Mouse (Mus musculus): ENCODE results near the gene Klk1b16. TPM values are rescaled to one million over a fixed set of nuclear protein-coding genes. Genes with fewer than 3 reads are reported as not detected.

Klk1b16 gene
- polyA plus RNA-seq, 1 experiment from 2014 or later, result not detected

Other genes with a start within 250 kb of the Klk1b16 start
- gene Klk15, start 203.0 kb upstream of the Klk1b16 start, polyA plus RNA-seq (2014; fragmentation: Nextera tagmentation; extraction: Ambion mirVana), result not detected in 2 replicates
- not detected in 2 replicates for gene Klk1b8, start 186.1 kb upstream of the Klk1b16 start, polyA plus RNA-seq (2014; fragmentation: Nextera tagmentation; extraction: Ambion mirVana)
- gene Klk1b1, start 170.0 kb upstream of the Klk1b16 start, polyA plus RNA-seq (2014; fragmentation: Nextera tagmentation; extraction: Ambion mirVana), result not detected in 2 replicates
- not detected in 2 replicates for gene Klk1b9, start 160.7 kb upstream of the Klk1b16 start, polyA plus RNA-seq (2014; fragmentation: Nextera tagmentation; extraction: Ambion mirVana)
- gene Klk1b11, start 140.9 kb upstream of the Klk1b16 start, polyA plus RNA-seq (2014; fragmentation: Nextera tagmentation; extraction: Ambion mirVana), result not detected in 2 replicates
- gene Klk1b26, start 124.6 kb upstream of the Klk1b16 start, polyA plus RNA-seq (2014; fragmentation: Nextera tagmentation; extraction: Ambion mirVana), result not detected in 2 replicates
- not detected in 2 replicates for gene Klk1b27, start 84.5 kb upstream of the Klk1b16 start, polyA plus RNA-seq (2014; fragmentation: Nextera tagmentation; extraction: Ambion mirVana)
- gene Klk1b21, start 34.4 kb upstream of the Klk1b16 start, polyA plus RNA-seq (2014; fragmentation: Nextera tagmentation; extraction: Ambion mirVana), result not detected in 2 replicates
- gene Klk1b22, start 24.1 kb upstream of the Klk1b16 start, polyA plus RNA-seq (2014; fragmentation: Nextera tagmentation; extraction: Ambion mirVana), result not detected in 2 replicates
- not detected in 2 replicates for gene Klk1b24, start 51.5 kb downstream of the Klk1b16 start, polyA plus RNA-seq (2014; fragmentation: Nextera tagmentation; extraction: Ambion mirVana)
- not detected in 2 replicates for gene Klk1b3, start 61.4 kb downstream of the Klk1b16 start, polyA plus RNA-seq (2014; fragmentation: Nextera tagmentation; extraction: Ambion mirVana)
- gene Klk1b4, start 70.7 kb downstream of the Klk1b16 start, polyA plus RNA-seq (2014; fragmentation: Nextera tagmentation; extraction: Ambion mirVana), result not detected in 2 replicates
- gene Klk1b5, start 79.2 kb downstream of the Klk1b16 start, polyA plus RNA-seq (2014; fragmentation: Nextera tagmentation; extraction: Ambion mirVana), result not detected in 2 replicates
- not detected in 2 replicates for gene Klk1, start 88.6 kb downstream of the Klk1b16 start, polyA plus RNA-seq (2014; fragmentation: Nextera tagmentation; extraction: Ambion mirVana)
- gene Gm36864, start 99.4 kb downstream of the Klk1b16 start, polyA plus RNA-seq (2014; fragmentation: Nextera tagmentation; extraction: Ambion mirVana), result not detected in 2 replicates
- gene 1700028J19Rik, start 109.9 kb downstream of the Klk1b16 start, polyA plus RNA-seq (2014; fragmentation: Nextera tagmentation; extraction: Ambion mirVana), result 1.1 and 1.6 TPM in 2 replicates
- 54.8 and 62.7 TPM in 2 replicates for gene 2410002F23Rik, start 110.0 kb downstream of the Klk1b16 start, polyA plus RNA-seq (2014; fragmentation: Nextera tagmentation; extraction: Ambion mirVana)
- gene Acp4, start 120.6 kb downstream of the Klk1b16 start, polyA plus RNA-seq (2014; fragmentation: Nextera tagmentation; extraction: Ambion mirVana), result not detected in 2 replicates
- not detected in 2 replicates for gene Gm15517, start 124.7 kb downstream of the Klk1b16 start, polyA plus RNA-seq (2014; fragmentation: Nextera tagmentation; extraction: Ambion mirVana)
- 0.81 and 0.85 TPM in 2 replicates for gene Clec11a, start 170.1 kb downstream of the Klk1b16 start, polyA plus RNA-seq (2014; fragmentation: Nextera tagmentation; extraction: Ambion mirVana)
- gene Shank1, start 173.5 kb downstream of the Klk1b16 start, polyA plus RNA-seq (2014; fragmentation: Nextera tagmentation; extraction: Ambion mirVana), result 0.44 and 0.96 TPM in 2 replicates
- gene Syt3, start 247.3 kb downstream of the Klk1b16 start, polyA plus RNA-seq (2014; fragmentation: Nextera tagmentation; extraction: Ambion mirVana), result 0.57 and 0.59 TPM in 2 replicates
- gene 1700008O03Rik, start 249.1 kb downstream of the Klk1b16 start, polyA plus RNA-seq (2014; fragmentation: Nextera tagmentation; extraction: Ambion mirVana), result 0.34 and 0.47 TPM in 2 replicates